Mouse (Mus musculus): Measurements from ENCODE around the gene Dcakd. TPM values are rescaled to one million over a fixed set of nuclear protein-coding genes. Genes with fewer than 3 reads are reported as not detected.

Dcakd gene
- polyA plus RNA-seq, 1 experiment from 2014 or later, result 261 TPM

GRCm38 (mm10) chr11:102999317-102999970 lies 28.7 kb downstream of the Dcakd start:
- WGBS, result 93% methylated on average over 14 of the region's 14 CpGs
- Histone ChIP-seq H3K36me3 (replicated peaks) (peaks cover 89% of the 10 kb centered on the region), H3K27ac (no peak overlapping the region), H3K4me1 (peaks cover 15% of the 10 kb centered on the region), H3K9me3 (no peaks in the 10 kb centered on the region), H3K4me3 (no peak overlapping the region), H3K27me3 (ENCODE audit: poor library complexity, severe bottlenecking) (no peaks in the 10 kb centered on the region)
- no peak for DNase-seq (ENCODE audit: extremely low spot score, low spot score)

DNA sequence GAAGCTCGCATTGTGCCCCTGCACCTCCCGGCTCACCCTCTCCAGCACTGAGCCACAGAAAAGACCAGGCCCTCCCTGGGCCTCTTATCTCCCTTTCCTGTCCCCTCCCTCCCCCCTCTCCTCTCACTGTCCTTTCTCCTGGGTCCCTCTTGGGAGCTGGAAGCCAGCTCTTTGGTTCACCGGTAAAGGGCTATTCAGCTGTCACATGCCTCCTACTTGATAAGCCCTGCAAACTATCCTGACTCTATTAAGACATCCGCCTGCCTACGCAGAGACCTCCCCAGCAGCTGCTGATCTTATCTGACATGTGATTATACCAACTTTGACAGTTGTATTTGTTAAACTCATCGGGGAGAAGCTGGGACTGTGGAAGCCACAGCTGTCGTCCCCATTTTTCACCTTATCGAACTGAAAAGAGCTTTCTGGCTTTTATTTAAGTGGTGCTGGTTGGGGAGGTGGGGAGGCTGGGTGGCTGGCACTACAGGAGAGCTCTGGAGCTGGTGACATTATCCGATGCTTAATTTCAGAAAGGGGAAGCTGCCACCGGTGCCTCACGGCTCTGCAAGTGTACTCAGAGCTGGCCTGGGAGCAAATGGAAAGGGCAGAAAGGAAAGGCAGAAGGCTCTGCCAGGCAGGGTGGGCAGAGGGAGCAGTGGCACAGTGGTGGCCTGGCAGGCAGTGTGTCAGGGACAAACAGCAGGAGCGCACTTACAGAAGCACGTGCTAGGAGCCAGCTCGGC lies 29.4 kb downstream of the Dcakd start:
- Histone ChIP-seq H3K9me3 (no peaks in the 10 kb centered on the region), H3K36me3 (replicated peaks) (peaks cover 90% of the 10 kb centered on the region), H3K27me3 (ENCODE audit: poor library complexity, severe bottlenecking) (no peaks in the 10 kb centered on the region), H3K4me3 (no peak overlapping the region), H3K4me1 (peaks cover 22% of the 10 kb centered on the region), H3K27ac (no peak overlapping the region)
- WGBS, result 89% methylated on average over 14 of the region's 14 CpGs
- DNase-seq (ENCODE audit: extremely low spot score, low spot score), result no peak

DNA sequence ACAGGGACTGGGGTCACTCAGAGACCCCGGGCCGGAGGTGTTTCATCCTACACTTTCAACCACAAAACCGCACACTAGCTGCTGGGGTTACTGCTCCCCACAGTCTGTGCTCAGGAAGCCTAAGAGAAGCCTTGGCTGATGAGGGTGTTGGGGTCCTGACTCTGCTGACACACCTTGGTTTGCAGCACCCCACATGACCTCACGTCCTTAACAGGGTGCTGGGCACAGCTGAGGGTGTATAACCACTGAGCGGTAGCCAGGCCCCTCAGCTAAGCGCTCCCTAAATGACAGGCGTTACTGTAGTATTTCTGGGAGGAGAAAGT lies 29.9 kb downstream of the Dcakd start:
- Histone ChIP-seq H3K4me1 (peaks cover 23% of the 10 kb centered on the region), H3K4me3 (no peak overlapping the region), H3K9me3 (no peaks in the 10 kb centered on the region), H3K27me3 (ENCODE audit: poor library complexity, severe bottlenecking) (no peaks in the 10 kb centered on the region), H3K36me3 (replicated peaks) (peaks cover 89% of the 10 kb centered on the region), H3K27ac (no peak overlapping the region)
- no peak for DNase-seq (ENCODE audit: extremely low spot score, low spot score)
- 91% methylated on average over 7 of the region's 7 CpGs for WGBS

DNA sequence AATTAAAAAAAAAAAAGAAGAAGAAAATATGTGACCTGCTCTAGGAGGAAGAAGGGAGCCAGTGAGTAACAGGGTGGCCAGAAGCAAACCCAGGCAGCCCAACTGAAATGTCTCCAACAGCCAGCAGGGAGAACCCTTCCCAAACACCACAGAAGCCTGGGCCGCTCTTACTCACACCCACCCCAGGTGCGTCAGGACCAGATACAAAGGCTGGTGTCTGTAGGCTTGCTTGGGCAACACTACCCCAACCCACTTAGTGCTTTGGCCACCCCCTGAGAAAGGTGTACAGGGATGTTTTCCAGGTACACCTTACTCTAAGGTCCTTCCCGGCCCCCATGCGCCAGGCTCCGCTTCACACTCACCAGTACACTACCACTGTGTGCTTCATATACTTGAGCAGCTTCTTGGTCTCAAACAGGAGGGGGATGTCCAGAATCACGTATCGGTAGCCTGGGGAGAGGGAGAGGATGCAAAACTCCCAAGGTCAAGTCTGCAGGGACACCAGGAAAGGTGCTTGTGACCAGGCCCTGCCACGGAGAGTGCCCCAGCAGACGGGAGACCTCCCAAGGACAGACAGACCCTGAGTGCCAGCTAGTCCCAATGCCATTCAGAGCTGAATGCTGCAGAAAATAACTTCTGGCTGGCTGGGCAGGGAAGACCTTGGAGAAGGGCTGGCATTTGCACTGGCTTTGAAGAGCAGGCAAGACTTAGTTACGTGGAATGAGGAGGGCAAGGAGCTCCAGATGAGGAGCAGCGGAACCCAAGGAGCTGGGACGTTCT lies 31.0 kb downstream of the Dcakd start:
- H3K4me3 ChIP-seq, result no peak overlapping the region
- no peaks in the 10 kb centered on the region for H3K9me3 ChIP-seq
- no peak overlapping the region for H3K27ac ChIP-seq
- H3K36me3 ChIP-seq (replicated peaks), result peaks cover 81% of the 10 kb centered on the region
- no peak for DNase-seq (ENCODE audit: extremely low spot score, low spot score)
- H3K4me1 ChIP-seq, result peaks cover 32% of the 10 kb centered on the region
- 94% methylated on average over 12 of the region's 12 CpGs for WGBS
- H3K27me3 ChIP-seq (ENCODE audit: poor library complexity, severe bottlenecking), result peaks cover 5% of the 10 kb centered on the region

GRCm38 (mm10) chr11:102996385-102996784 lies 31.7 kb downstream of the Dcakd start:
- no peak for DNase-seq (ENCODE audit: extremely low spot score, low spot score)
- Histone ChIP-seq H3K27me3 (ENCODE audit: poor library complexity, severe bottlenecking) (peaks cover 13% of the 10 kb centered on the region), H3K9me3 (no peaks in the 10 kb centered on the region), H3K4me3 (no peak overlapping the region), H3K4me1 (peaks cover 40% of the 10 kb centered on the region), H3K36me3 (replicated peaks) (peaks cover 76% of the 10 kb centered on the region), H3K27ac (no peak overlapping the region)
- 89% methylated on average over 7 of the region's 7 CpGs for WGBS

GRCm38 (mm10) chr11:102994952-102995351 lies 33.2 kb downstream of the Dcakd start:
- H3K4me3 ChIP-seq, result no peak overlapping the region
- peaks cover 28% of the 10 kb centered on the region for H3K27me3 ChIP-seq (ENCODE audit: poor library complexity, severe bottlenecking)
- peaks cover 53% of the 10 kb centered on the region for H3K4me1 ChIP-seq
- H3K36me3 ChIP-seq (replicated peaks), result peaks cover 66% of the 10 kb centered on the region
- H3K27ac ChIP-seq, result peak overlapping the region; percentile 75; the same call in 1 of the 2 replicates
- DNase-seq (ENCODE audit: extremely low spot score, low spot score), result no peak
- H3K9me3 ChIP-seq, result no peaks in the 10 kb centered on the region
- 90% methylated on average over 18 of the region's 18 CpGs for WGBS

DNA sequence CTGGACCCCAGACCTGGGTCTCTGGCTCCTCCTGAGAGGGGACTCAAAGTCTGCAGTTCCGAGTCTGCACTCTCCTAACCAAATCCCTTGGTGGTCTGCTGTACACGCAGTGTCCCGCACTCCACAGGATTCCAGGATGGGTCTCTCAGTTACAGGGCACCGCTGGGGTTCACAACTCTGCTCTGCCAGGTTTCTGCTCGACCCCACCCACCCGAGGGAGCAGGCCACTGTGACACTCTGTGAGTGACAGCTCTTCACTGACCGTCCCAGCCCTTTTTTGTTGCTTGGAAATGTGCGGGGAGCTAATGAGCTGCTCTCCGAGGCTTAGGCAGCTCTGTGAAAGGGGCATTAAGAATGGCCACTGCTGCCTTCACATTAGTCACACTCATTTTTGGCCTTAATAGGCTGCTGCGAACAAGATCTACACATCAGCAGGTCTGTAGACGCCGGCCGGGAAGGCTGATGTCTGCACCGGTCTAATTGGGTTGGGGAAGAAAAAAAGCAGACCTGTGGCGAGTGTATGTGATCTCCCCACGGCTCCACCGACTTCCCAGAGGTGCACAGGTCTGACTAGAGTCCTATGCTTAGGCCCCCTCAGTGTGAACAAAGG lies 34.6 kb downstream of the Dcakd start:
- peaks cover 52% of the 10 kb centered on the region for H3K36me3 ChIP-seq (replicated peaks)
- peaks cover 42% of the 10 kb centered on the region for H3K27me3 ChIP-seq (ENCODE audit: poor library complexity, severe bottlenecking)
- H3K27ac ChIP-seq, result peak overlapping the region; percentile 75
- peak overlapping the region; percentile 13; the same call in 1 of the 2 replicates for H3K4me3 ChIP-seq
- WGBS, result 28% methylated on average over 17 of the region's 17 CpGs
- peaks cover 59% of the 10 kb centered on the region for H3K4me1 ChIP-seq
- no peaks in the 10 kb centered on the region for H3K9me3 ChIP-seq
- peak; percentile 62 for DNase-seq (ENCODE audit: extremely low spot score, low spot score)

- peak overlapping the region; percentile 13; the same call in 1 of the 2 replicates for H3K4me3 ChIP-seq
- peak overlapping the region; percentile 75; the same call in 1 of the 2 replicates for H3K27ac ChIP-seq
Measured at GRCm38 (mm10) chr11:102992940-102993339, 35.2 kb downstream of the Dcakd start.

DNA sequence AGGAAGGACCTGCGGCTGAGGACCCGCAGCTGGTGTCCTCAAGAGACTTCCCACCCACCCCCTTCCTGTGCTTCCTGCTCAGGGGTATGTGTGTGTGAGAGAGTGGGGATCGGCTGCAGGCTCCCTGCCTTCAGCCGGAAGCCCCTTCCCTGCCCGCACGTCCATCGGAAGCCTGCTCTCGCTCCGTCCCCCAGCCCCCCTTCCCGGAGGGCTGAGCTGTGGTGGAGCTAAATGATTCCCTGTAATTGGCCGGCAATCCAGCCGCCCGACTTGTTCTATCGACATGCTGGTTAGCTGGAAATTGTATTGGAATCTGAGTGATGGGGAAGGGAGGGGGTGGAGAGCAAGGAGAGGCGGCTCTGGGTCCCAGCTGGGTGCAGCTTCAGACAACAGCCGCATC lies 36.5 kb downstream of the Dcakd start:
- H3K4me1 ChIP-seq, result peaks cover 59% of the 10 kb centered on the region

More at GRCm38 (mm10) chr11:102992940-102993339, 35.2 kb downstream of the Dcakd start:
- peaks cover 46% of the 10 kb centered on the region for H3K36me3 ChIP-seq (replicated peaks)
- H3K4me1 ChIP-seq, result peaks cover 59% of the 10 kb centered on the region
- DNase-seq (ENCODE audit: extremely low spot score, low spot score), result peak; percentile 87
- no peaks in the 10 kb centered on the region for H3K9me3 ChIP-seq
- H3K27me3 ChIP-seq (ENCODE audit: poor library complexity, severe bottlenecking), result peaks cover 48% of the 10 kb centered on the region
- WGBS, result 4% methylated on average over 5 of the region's 5 CpGs

DNA sequence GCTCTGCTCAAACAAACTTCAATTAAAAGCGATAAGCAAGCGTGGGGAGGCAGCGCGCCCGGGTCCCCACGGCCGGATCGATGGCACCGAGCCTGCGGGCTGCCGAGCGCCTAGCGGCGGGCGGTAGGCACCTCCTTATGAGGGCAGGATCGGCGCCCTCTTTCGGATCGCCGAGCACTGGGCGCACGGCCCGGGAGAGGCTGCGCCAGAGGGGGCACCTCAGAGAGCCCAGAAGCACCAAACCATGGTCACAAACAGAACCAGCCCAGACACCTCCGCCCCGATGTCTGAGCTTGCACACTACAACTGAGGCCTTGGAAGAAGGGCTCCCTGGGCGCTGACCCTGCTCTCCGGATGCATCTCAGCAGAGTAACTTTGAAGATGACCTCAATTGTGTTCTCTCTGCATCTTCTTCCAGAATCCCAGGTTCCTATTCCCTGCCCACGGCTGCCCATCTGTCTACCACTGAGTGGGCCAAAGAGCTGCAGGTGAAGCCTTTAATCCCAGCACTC lies 37.9 kb downstream of the Dcakd start:
- WGBS, result 1% methylated on average over 29 of the region's 29 CpGs
- Histone ChIP-seq H3K4me1 (peaks cover 59% of the 10 kb centered on the region), H3K27ac (peak overlapping the region; percentile 62; the same call in 1 of the 2 replicates), H3K4me3 (peak overlapping the region; percentile 55), H3K36me3 (replicated peaks) (peaks cover 18% of the 10 kb centered on the region), H3K27me3 (ENCODE audit: poor library complexity, severe bottlenecking) (peaks cover 57% of the 10 kb centered on the region), H3K9me3 (no peaks in the 10 kb centered on the region)
- no peak for DNase-seq (ENCODE audit: extremely low spot score, low spot score)

More for the DNA sequence above, 36.5 kb downstream of the Dcakd start:
- Histone ChIP-seq H3K9me3 (no peaks in the 10 kb centered on the region), H3K27ac (peak overlapping the region; percentile 78), H3K27me3 (ENCODE audit: poor library complexity, severe bottlenecking) (peaks cover 57% of the 10 kb centered on the region), H3K36me3 (replicated peaks) (peaks cover 33% of the 10 kb centered on the region), H3K4me3 (peak overlapping the region; percentile 42)
- peak; percentile 56 for DNase-seq (ENCODE audit: extremely low spot score, low spot score)
- WGBS, result under 1% methylated on average over 16 of the region's 16 CpGs

DNA sequence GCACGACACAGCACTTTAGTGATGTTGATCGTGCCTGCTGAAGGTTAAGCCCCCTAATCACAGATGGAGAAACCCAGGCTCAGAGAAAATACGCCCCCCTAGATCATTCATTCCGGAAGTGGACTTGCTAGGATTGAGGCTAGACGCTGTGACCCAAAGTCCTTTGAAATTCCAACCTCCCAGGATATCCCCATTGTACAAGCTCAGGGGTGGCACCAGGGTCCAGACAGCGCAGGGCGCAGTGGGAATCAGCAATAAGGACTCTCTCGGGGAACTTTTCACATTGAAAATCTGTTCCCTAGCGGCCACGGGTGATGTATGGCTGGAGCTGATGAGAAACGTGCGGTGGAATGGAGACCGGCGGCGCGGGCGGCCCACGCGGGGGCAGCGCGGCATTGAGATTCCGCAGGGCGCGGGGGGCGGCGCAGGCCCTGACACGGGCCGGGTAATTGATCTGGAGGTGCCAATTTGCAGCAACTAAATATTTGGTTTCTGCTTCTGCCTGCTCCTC lies 38.4 kb downstream of the Dcakd start:
- no peak for DNase-seq (ENCODE audit: extremely low spot score, low spot score)
- H3K27ac ChIP-seq, result peak overlapping the region; percentile 62; the same call in 1 of the 2 replicates
- H3K4me3 ChIP-seq, result peak overlapping the region; percentile 55
- H3K9me3 ChIP-seq, result no peaks in the 10 kb centered on the region
- 4% methylated on average over 28 of the region's 28 CpGs for WGBS
- H3K36me3 ChIP-seq (replicated peaks), result peaks cover 13% of the 10 kb centered on the region
- peaks cover 59% of the 10 kb centered on the region for H3K4me1 ChIP-seq
- peaks cover 57% of the 10 kb centered on the region for H3K27me3 ChIP-seq (ENCODE audit: poor library complexity, severe bottlenecking)

DNA sequence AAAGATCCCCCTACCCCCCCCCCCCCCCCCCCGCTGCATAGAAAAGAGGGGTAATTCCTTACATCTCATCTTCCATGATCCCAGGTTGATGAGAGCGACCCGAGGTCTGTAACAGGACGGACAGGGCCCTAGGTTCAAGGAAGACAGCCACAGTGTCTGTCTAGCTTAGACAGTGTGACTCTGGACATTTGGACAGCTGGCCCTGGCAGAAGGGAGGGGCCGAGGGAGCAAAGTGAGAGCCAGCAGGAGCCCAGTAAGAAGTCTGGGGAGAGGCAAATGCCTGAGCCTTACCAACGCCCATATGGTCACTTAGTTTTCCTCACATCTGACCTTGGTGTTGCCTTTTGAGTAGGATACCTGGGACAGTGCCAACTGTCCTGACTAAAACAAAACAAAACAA lies 43.0 kb downstream of the Dcakd start:
- Histone ChIP-seq H3K4me1 (peaks cover 33% of the 10 kb centered on the region), H3K27me3 (ENCODE audit: poor library complexity, severe bottlenecking) (peaks cover 35% of the 10 kb centered on the region), H3K9me3 (no peaks in the 10 kb centered on the region), H3K4me3 (no peak overlapping the region), H3K27ac (no peak overlapping the region), H3K36me3 (replicated peaks) (no peaks in the 10 kb centered on the region)
- DNase-seq (ENCODE audit: extremely low spot score, low spot score), result no peak
- 67% methylated on average over 6 of the region's 6 CpGs for WGBS
